Mouse (Mus musculus) right cerebral cortex, postnatal 36 days (tissue): ENCODE measurements around the gene Igsf9b.

Experiments used
- DNase-seq, 2 experiments: peaks; one replicate each; pipeline ENCODE4 v3.0.0; 2022; ENCODE audit warnings: low spot score in 2 of 2, mixed read lengths in 1 of 2

Igsf9b gene

GRCm38 (mm10) chr9:27289543-27290308 is 9.3 kb upstream of the Igsf9b start:
- DNase-seq: no peak

GRCm38 (mm10) chr9:27294380-27294779 is 4.6 kb upstream of the Igsf9b start:
- no peak for DNase-seq

GRCm38 (mm10) chr9:27299286-27300187 is 533 bp downstream of the Igsf9b start:
- no peak for DNase-seq

- DNase-seq: no peak
Observed at GRCm38 (mm10) chr9:27300188-27300691, 1.2 kb downstream of the Igsf9b start.

- DNase-seq: no peak
Observed at GRCm38 (mm10) chr9:27300698-27301097, 1.7 kb downstream of the Igsf9b start.

- no peak for DNase-seq
Observed at GRCm38 (mm10) chr9:27301486-27301885, 2.5 kb downstream of the Igsf9b start.

- peak in 1 of 2 experiments; percentile 40 for DNase-seq
Observed at GRCm38 (mm10) chr9:27302291-27302690, 3.3 kb downstream of the Igsf9b start.

GRCm38 (mm10) chr9:27303571-27304484 is 4.8 kb downstream of the Igsf9b start:
- DNase-seq: no peak

GRCm38 (mm10) chr9:27304485-27305102 is 5.6 kb downstream of the Igsf9b start:
- peak in 1 of 2 experiments; percentile 79 for DNase-seq

- DNase-seq: no peak
Observed at GRCm38 (mm10) chr9:27305502-27305901, 6.5 kb downstream of the Igsf9b start.

- DNase-seq: no peak
Observed at GRCm38 (mm10) chr9:27306642-27307041, 7.6 kb downstream of the Igsf9b start.

- DNase-seq: peak; percentile 37 to 72
Observed at GRCm38 (mm10) chr9:27307265-27307664, 8.3 kb downstream of the Igsf9b start.

- DNase-seq: no peak
Observed at GRCm38 (mm10) chr9:27308045-27308444, 9.0 kb downstream of the Igsf9b start.

GRCm38 (mm10) chr9:27308561-27308960 is 9.6 kb downstream of the Igsf9b start:
- peak in 1 of 2 experiments; percentile 58 for DNase-seq

- no peak for DNase-seq
Observed at GRCm38 (mm10) chr9:27310005-27310404, 11.0 kb downstream of the Igsf9b start.

GRCm38 (mm10) chr9:27313427-27313826 is 14.4 kb downstream of the Igsf9b start:
- DNase-seq: no peak

GRCm38 (mm10) chr9:27321267-27321666 is 22.3 kb downstream of the Igsf9b start:
- no peak for DNase-seq

GRCm38 (mm10) chr9:27322277-27322676 is 23.3 kb downstream of the Igsf9b start:
- no peak for DNase-seq

- DNase-seq: no peak
Observed at GRCm38 (mm10) chr9:27323412-27323811, 24.4 kb downstream of the Igsf9b start.

- DNase-seq: peak in 1 of 2 experiments; percentile 54
Observed at GRCm38 (mm10) chr9:27325920-27326319, 26.9 kb downstream of the Igsf9b start.

- DNase-seq: no peak
Observed at GRCm38 (mm10) chr9:27327558-27327957, 28.6 kb downstream of the Igsf9b start.
